Mouse (Mus musculus): ENCODE data around the gene Rasl2-9.
"Not testable (repeated sequence)": the region's sequence is repeated elsewhere in the genome, so short reads cannot be mapped to it uniquely, and the experiment has no call there.

DNA sequence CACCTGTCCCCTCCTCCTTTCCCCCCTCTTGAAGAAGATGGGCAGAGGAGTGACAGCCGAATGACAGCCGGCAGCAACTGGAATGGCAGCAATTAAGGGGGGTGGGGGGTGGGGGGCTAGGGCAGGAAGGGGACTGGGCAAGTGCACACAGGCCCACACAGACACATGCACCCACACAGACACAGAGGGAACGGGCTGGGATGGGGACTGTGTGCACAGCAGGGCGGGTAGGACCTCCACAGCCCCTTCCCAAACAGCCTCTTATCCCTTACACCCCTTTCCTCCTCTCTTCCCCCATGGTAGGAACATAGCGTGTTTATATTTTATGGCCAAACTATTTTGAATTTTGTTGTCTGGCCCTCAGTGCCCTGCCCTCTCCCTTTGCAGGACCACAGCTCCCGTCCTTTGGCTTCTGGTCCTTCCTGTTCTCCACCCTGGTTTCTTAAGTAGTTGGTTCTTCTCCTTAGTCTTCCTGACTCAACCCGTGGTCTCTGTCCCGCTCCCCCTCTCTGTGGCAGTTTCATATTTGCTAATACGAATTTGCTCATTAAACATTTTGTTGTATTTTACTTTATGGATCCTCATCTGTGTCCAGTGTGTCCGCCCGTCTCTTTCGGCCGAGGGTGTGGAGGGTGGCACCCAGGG is 46.3 kb downstream of the Rasl2-9 start:
- TF ChIP-seq ZNF384, CHD2 (IDR thresholded peaks at IDR 0.05; ENCODE audit: low read depth, low read length): not testable (repeated sequence)

All from ES-E14 (cell line).